Mouse (Mus musculus) 3134 (cell line): ENCODE results near the gene Pik3r5.

Experiments used
- DNase-seq: peaks from one replicate; pipeline ENCODE4 v3.0.0-alpha.2; 2011; ENCODE audit warnings: low spot score; ENCODE audit not compliant: insufficient read length; ENCODE audit errors: extremely low read depth

Pik3r5 gene

DNA sequence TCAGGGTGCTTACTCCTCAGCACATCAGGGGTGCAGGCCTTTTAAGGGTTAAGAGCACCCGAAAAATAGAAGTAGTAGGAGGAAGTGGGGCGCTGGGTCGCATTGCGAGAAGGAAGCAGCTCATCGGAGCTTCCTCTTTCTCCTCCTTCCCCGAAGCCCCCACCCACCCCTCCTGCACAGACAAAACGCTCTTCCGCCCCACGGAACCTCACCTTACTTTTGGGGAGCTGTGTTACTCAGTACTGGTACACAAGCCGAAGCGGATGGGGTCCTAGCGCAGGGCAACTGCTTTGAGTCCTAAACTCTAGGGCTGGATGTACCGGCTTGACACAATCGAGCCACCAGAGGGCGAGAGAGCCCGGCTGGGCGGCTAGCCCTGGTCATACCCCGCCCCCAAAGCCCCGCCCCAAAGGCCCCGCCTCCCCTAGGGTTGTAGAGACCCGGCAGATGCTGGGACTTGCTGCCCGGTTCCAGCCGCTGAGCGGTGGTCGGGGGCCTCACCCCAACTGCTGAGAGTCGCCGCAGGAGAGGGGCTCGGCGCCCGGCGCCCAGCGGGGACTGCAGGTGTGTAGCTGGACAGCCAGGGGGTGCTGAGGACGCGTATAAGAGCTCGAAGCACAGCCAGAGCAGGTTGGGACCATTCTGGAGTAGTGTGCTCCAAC is at the start of gene Pik3r5:
Gene Pik3r5, plus strand, starts transcription at position 423 of the 662 bp plus-strand sequence.
- peak; percentile 68 for DNase-seq

- no peak for DNase-seq
Measured at GRCm38 (mm10) chr11:68383519-68383918, 48.4 kb upstream of the Pik3r5 start.

GRCm38 (mm10) chr11:68384131-68384530 is 47.8 kb upstream of the Pik3r5 start:
- no peak for DNase-seq

DNA sequence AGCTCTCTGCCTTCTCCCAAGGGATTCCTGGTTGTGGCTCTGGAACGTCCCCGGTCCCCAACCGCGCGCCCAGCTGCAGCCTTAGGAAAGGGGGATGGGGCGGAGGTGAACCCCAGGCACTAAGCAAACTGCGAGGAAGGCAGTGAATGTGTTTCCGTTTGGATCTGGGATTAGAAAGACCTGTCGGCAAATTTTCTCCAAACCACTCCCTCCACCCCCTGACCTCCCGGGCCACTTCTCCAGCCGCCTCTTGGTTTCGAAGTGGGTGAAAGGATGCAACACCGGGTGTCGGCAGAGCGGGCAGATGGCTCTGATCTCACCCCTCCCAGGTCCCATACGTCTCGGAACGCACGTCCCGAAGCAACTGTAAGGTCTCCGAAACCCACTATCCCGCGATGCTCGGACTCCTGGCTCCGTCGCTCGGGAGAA is 47.3 kb upstream of the Pik3r5 start:
- DNase-seq: no peak

DNA sequence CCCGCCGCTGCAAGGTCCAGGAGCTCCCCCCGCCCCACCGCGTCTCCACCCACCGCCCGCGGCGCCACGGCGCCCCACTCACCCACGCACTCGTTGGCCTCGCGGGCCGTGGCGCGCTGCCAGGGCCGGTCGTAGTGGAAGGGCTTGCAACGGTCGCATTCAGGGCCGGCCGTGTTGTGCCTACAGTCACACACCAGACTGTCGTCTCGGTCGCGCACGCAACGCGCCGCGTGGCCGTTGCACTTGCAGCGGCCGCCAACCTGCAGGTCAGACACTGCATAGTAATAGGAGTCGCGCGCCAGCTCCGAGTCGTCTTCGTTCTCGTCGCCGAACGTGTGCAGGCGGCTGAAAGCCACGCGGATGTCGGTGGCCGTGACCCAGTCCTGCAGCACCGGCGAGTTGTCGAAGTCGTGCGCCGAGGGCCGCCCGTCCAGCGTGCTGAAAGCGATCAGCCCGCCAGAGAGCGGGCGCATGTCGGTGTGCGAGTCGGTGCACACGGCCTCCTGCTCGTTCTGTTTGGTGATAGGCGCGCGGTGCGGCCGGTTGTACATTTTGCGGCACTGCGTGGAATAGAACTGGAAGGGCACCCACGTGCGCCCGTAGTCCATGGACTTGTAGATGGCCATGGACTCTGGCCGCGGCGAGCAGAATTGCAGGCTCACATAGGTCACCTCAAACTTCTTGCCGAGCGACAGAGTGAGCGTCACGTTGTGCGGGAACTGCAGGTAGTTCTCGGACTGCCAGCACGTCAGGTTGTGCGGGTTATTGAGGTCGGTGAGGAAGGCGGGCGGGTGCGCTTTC is 46.7 kb upstream of the Pik3r5 start:
- no peak for DNase-seq

GRCm38 (mm10) chr11:68385921-68386588 is 45.9 kb upstream of the Pik3r5 start:
- no peak for DNase-seq

DNA sequence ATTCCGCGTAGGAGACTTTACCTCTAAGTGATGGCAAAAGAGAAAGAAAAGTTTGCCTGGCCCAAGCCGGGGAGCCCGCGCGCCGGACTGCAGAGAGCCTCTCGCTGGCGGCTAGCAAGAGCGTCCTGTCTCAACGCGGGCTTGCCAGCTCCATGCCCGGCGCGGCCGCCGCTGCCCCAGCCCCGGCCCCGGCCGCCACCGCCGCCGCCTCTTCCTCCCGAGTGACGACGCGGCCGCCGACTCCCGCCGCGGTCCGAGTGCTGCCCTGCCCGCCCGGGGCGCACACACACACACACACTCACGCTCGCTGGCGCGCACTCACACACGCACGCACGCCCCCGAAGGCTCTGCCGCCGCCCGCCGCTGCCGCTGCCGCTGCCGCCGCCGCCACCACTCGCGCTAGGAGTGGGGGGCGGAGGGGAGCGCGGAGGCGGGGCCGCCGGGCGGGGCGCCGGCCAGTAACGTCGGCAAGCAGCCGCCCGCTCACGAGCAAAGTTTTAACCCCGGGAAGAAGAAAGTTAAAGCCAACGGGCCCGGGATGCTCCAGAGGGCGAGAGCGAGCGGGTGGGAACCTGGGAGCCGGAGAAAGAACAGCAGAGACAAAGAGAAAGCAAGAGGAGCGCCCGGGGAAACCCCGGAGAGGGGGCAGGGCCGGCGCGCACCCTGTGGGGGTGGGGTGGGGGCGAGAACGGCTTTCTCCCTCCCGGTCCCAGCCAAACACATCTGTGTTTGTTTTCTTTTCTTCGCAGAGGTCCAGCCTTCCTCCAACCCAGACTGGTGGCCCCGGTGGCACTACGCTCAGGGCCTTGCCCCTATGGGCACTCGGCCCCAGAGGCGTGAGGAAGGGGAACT is 45.1 kb upstream of the Pik3r5 start:
- no peak for DNase-seq

DNA sequence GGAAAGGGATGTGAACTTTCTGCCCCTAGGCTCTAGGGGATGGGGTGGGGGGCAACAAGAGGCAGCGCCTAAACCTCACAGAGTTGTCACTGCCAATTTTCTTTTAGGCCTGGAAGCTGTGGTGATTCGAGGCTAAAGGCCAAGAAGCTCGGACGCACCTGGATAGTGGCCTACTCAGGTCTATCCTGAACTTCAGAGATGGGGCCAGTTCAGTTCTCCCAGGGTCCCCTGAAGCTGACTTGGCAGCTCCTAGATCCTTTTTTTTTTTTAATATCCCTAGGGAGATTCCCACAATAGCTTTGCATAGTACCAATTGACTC is 44.5 kb upstream of the Pik3r5 start:
- no peak for DNase-seq

GRCm38 (mm10) chr11:68387971-68388654 is 43.8 kb upstream of the Pik3r5 start:
- no peak for DNase-seq

GRCm38 (mm10) chr11:68388655-68389015 is 43.3 kb upstream of the Pik3r5 start:
- DNase-seq: no peak

- DNase-seq: no peak
Measured at GRCm38 (mm10) chr11:68389621-68390020, 42.3 kb upstream of the Pik3r5 start.

DNA sequence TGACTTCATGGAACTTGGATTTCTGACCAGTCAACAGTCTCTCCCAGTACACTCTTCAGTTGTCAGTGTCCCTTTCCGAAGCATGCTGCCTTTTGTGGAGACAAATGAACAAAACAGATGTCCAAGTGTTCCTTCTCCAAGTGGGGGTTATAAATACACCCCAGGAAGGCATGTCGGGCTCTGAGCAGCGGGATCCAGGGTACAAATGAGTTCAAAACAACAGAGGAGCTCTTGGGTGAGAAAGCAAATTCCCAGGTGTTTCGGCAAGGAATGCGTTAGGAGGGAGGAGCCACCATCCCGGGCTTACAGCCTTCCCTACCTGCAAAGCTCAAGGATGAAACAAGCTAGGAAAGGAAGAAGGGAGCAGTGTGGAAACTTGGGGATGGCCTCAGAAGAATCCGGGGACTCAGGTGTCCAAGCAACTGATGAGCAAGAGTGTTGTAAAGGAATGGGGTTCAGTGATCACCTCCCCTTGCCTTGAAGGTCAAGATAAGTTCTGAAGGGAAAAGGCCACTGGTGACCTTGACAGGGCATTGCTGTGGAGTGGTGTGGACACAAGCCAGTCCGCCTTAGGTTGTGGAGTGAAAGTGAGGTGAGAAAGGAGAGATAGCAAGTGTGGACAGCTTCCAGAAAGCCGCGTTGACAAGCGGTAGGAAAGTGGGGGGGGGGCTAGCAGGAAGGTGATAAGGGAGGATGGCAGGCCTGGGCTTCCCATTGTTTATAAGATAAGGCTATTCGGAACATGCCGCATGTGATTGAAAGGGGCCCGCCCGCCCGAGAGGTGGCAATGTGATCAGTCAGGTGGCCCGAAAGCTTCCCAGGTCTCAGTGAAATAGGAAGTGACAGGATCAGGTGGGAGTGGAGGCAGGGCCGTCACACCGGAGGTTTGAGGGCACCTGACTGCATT is 41.3 kb upstream of the Pik3r5 start:
- DNase-seq: no peak

DNA sequence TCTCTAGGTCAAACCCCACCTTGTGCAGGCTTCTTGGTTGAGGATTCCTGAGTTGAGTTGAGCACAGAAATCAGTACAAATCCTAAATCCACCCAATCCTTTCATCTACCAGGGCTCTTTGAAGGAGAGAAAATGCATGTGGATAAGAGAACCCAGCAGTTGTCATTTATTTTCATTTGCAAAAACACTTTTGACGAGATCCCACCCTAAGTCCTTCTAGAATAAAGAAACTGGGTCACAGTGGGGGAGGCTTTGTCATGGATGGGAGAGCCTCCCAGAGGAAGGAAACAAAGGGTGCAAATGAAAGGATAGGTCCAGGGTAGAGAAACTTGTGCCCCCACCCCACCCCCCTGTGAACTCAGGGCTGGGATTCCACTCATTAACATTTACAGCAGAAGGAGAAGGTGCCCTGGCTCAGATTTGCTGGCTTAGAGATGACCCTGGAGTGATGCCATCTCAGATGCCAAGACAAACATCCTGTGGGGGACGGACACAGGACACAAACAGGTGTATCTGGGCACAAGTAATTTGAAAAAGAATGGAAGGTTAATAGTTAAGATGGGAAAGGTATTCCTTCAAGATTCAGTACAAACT is 37.9 kb upstream of the Pik3r5 start:
- no peak for DNase-seq

DNA sequence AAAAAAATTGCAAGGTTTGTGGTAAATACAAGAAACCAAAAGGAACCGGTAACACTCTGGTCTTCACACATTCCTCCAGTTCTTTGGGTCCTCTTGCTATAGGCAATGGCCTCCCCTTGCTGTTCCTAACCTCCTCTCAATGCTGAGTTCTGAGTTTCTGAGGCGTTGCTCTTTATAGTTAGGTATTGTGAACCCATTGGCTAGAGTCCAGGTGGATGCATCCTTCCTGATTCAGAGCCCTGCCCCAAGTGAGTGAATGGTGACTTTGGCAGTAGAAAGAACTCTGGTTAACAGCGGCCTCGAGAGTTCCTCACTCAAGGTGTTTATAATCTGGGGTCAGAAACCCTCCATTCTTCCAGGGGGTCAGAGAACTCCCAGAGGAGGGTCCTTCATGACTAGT is 37.2 kb upstream of the Pik3r5 start:
- DNase-seq: no peak

GRCm38 (mm10) chr11:68395546-68395945 is 36.4 kb upstream of the Pik3r5 start:
- no peak for DNase-seq

- DNase-seq: no peak
Measured at GRCm38 (mm10) chr11:68398891-68399547, 32.9 kb upstream of the Pik3r5 start.

DNA sequence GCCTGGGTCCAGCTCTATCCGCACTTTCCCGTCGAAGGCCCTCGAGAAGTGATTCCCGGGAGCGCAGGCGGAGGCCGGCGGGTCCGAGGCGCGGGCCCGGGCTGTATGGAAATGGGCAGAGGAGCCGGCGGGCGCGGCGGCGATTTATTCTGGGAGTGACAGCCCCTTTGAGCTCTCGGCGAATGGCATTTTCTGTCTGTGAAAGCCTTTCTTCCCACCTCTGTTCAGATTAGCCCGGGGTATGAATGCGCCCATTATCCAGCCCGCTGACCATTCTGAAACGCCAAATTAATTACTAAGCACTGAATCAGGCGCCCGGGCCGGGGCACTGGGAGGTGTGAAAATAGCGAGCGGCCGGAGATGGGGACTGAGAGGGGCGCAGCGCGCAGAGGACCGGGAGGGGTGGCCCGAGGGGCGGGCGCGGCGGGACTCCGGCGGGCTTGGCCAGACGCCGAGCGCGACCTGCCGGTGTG is 32.3 kb upstream of the Pik3r5 start:
- DNase-seq: no peak

GRCm38 (mm10) chr11:68400021-68400671 is 31.8 kb upstream of the Pik3r5 start:
- DNase-seq: no peak
